Mouse (Mus musculus) mouse embryonic stem cell (cell line): Measurements from ENCODE around the gene Ntrk3.

Experiments used
- in situ Hi-C, 2 experiments: fragments of 300-500 bp; cut with MboI; formaldehyde crosslinking; loops; 1 replicate in 1 of 2; 3 replicates in 1 of 2; pipeline ENCODE4 v1.14.3; 2019 to 2020; ENCODE audit warnings: low sequenced_read_pairs in 2 of 2, low pct_unique_long_range_greater_than_20kb in 1 of 2, mixed read lengths in 1 of 2; ENCODE audit not compliant: unreplicated experiment in 1 of 2

Gene Ntrk3

GRCm38 (mm10) chr7:78658026-78658425 is 79.8 kb downstream of the Ntrk3 start:
- in situ Hi-C loops, result no loop called here

DNA sequence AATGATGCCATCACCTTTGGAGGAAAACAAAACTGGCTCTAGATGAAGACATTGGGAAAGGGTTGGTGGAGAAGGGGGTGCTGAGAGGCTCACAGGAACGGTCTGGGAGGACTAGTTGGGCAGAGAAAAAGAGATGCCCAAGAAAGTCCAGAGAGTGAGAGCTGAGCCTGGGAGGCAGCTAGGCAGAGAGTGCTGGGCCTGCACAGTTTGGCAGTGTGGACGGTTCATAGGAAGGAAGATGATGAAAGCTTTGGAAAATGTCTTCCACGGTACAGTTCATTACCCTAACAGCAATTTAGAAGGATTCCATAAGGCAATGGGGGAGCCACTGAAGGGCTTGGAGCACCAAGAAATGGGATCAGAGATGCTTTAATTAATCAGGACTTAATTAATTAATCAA is 81.6 kb downstream of the Ntrk3 start:
- in situ Hi-C loops, result no loop called here

GRCm38 (mm10) chr7:78653686-78654085 is 84.1 kb downstream of the Ntrk3 start:
- in situ Hi-C loops, result no loop called here

GRCm38 (mm10) chr7:78652296-78652695 is 85.5 kb downstream of the Ntrk3 start:
- in situ Hi-C loops, result no loop called here

DNA sequence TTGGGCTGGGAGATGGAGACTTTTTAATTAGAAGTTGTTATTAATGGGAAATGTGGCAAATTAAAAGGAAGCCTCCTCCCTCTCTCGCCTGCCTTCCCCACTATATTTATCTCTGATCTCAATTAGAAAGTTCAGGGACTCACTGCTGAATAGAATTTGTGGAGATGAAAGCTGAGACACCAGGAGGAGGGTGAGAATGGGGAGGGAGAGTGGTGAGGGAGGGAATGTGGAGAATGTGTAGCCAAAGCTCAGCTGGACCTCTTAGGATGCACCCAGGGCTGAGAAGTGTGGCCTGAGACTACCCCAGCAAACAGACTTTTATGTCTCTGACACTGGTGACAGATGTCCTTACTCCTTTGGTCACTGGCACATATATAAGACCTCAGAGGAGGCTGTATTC is 86.3 kb downstream of the Ntrk3 start:
- in situ Hi-C loops, result no loop called here

- in situ Hi-C loops, result no loop called here
These were observed 94.1 kb downstream of the Ntrk3 start for GRCm38 (mm10) chr7:78643667-78644066.

DNA sequence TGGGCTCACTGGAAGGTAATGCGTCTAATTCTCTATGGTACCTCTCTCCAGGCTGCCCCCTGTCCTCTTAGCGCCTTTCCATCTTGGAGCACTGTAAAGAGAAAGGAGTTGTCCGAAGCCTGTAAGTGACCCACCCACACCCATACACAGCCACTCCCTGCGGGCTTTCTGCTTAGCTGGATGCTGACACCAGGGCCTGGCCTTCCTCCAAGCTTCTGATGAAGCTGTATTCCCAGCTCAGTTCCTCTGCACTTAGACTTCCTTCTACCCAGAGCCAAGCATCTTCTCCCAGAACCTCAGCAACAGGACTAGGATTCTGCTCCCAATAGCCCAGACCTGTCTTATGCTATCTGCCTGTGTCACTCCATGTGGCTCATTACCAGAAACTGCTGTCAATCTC is 114.1 kb downstream of the Ntrk3 start:
- in situ Hi-C loops, result no loop called here

GRCm38 (mm10) chr7:78621115-78621514 is 116.7 kb downstream of the Ntrk3 start:
- in situ Hi-C loops, result no loop called here

- in situ Hi-C loops, result no loop called here
These were observed 117.8 kb downstream of the Ntrk3 start for GRCm38 (mm10) chr7:78619818-78620577.

GRCm38 (mm10) chr7:78605538-78606130 is 132.2 kb downstream of the Ntrk3 start:
- in situ Hi-C loops, result no loop called here

DNA sequence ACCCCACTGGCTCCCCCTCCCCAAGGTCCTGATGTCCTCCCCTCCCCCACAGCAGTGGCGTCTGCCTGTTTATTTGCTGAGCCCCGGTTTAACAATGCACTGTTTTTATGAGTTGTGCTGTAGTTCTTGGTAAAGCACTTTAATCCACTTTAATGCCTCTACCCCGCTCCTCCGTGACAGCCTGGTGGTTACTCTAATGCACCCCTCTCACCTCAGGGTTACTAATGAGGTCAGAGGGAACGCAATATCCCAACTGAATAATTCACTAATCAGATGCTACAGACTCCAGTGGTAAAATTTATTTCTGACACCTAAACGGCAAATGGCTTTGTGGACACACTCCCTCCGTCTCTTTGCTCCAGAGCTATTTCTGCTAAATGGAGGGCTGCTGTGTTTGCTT is 133.9 kb downstream of the Ntrk3 start:
- in situ Hi-C loops, result no loop called here

DNA sequence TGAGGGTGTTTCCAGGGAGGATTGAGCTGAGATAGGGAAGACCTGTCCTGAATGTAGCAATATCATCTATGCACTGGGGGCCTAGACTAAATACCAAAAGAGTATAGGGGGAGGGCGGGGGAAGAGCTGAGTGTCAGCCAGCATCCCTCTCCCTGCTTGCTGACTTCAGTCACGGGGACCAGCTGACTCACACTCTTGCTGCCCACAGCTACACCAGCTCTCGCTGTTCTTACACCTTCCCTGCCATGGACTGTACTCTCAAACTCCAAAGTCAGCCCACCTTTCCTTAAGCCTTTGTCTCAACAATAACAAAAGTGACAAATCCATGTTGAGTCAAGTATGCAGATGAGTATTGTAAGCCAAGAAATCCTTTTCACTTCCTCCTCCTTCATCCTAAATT is 136.0 kb downstream of the Ntrk3 start:
- in situ Hi-C loops, result no loop called here

- in situ Hi-C loops, result no loop called here
These were observed 136.9 kb downstream of the Ntrk3 start for GRCm38 (mm10) chr7:78600886-78601285.

GRCm38 (mm10) chr7:78599941-78600677 is 137.7 kb downstream of the Ntrk3 start:
- in situ Hi-C loops, result loop anchor here (10.0 to 25.0 kb wide), 2 partner anchors 287 to 295 kb away; partner anchors contain the start of gene Aen (in 2 of the 2)

DNA sequence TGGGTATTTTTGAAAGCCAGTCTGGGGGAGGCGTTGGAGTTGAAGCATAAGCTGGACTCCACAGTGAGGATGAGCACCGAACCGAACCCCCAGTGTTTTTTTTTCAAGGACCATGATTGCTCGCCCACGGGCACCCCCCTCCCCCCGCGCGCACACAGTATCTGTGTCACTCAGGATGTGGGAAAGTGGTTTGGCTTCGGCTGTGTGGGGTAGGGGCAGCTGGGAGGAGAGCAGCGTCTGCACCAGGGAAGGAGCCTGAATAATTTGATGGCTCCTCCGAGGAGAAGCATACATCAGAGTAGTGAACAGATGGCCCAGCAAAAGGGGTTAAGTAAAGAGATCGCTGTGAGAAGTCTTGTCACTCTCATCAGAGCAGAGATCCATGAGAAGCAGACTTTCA is 139.7 kb downstream of the Ntrk3 start:
- in situ Hi-C loops, result loop anchor here (10.0 to 25.0 kb wide), 2 partner anchors 289 to 297 kb away; partner anchors contain the start of gene Aen (in 2 of the 2)

DNA sequence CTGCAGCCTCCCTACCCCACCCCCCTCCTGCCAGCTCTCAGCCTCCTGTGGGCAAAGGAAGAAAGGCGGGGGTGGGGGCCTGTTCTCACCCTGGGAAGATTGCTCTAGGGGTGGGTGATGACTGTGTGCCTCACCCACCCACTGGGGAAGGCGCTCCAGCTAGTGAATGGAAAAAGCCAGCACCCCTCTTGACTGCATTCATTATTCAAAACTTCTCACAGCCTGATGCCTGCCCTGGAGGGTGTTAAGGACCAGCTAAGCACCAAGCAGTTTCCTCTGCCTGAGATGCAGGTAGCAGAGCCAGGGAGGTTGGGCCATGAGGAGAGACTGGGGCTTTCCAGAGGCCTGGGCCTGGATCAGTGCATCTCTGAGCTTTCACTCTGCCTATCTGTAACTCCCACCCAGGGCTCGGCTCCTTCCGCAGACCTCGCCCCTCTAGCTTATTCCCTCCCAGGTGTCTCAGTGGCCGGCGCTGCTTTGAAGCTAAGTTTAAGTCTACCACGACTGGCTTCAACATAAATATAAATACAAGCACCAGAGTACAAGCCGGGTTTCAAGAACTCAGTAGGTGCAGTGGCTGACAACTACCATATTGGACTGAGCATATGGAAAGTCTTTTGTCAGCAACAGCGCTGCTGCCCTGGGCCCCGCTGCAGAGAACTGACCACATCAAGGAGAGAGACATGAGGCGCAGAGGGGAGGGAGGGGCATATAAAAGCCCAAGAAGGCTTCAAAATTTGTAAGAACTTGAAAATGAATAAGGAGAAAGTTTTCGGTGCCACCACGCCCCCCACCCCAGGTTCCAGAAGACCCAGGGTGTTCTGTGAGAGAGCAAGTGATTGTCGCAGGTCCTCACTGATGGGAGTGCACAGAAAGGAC is 140.3 kb downstream of the Ntrk3 start:
- in situ Hi-C loops, result loop anchor here (10.0 to 25.0 kb wide), 2 partner anchors 290 to 297 kb away; partner anchors contain the start of gene Aen (in 2 of the 2)

- in situ Hi-C loops, result loop anchor here (10.0 to 25.0 kb wide), 2 partner anchors 291 to 298 kb away; partner anchors contain the start of gene Aen (in 2 of the 2)
These were observed 141.3 kb downstream of the Ntrk3 start for GRCm38 (mm10) chr7:78596556-78596955.

GRCm38 (mm10) chr7:78595895-78596294 is 141.9 kb downstream of the Ntrk3 start:
- in situ Hi-C loops, result loop anchor here (10.0 to 25.0 kb wide), 2 partner anchors 291 to 299 kb away; partner anchors contain the start of gene Aen (in 2 of the 2)
